Mouse (Mus musculus) gastrocnemius, postnatal 25 days (tissue): ENCODE measurements around the gene Gm3298. TPM values are rescaled to one million over a fixed set of nuclear protein-coding genes. Genes with fewer than 3 reads are reported as not detected.
"Not testable (repeated sequence)": the region's sequence is repeated elsewhere in the genome, so short reads cannot be mapped to it uniquely, and the experiment has no call there.

ENCODE experiments used
- DNase-seq: peaks from one replicate; pipeline ENCODE4 v3.0.0; 2022
- long read RNA-seq, 2 experiments: library from polyadenylated mRNA; stranded (forward); transcript quantifications; one replicate each; pipeline ENCODE4 v2.0.0; 2021
- total RNA-seq, 2 experiments: library from RNA; stranded (reverse); gene quantifications; 1 replicate in 1 of 2; 2 replicates in 1 of 2; pipeline ENCODE4 v1.2.3; 2021

The Gm3298 gene
- not detected for total RNA-seq
- long read RNA-seq, experiment 1, result 0 reads
- long read RNA-seq, experiment 2, result 0 reads

DNA sequence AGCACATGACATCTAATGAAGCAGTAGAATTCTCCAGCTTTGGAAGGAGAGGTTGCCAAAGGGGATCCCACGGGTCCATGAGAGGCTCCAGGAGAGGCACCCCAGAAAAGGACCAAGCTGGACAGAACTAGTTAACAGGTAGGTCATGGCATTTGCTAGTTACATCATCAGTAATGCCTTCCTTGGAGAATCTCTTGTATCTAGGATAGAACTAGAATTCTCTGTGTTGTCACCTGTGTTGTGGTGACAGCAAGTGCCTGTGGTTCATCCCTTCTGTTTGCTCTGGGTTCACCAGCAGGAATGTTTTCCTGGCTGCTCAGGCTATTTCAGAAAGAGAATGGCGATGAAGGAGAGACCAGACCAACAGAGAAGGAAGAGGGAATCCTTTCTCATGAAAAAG is at the start of gene Gm3298:
Gm3298 (plus strand) TSS at position 301 of the 400 bp plus-strand sequence.
- DNase-seq, result not testable (repeated sequence)

DNA sequence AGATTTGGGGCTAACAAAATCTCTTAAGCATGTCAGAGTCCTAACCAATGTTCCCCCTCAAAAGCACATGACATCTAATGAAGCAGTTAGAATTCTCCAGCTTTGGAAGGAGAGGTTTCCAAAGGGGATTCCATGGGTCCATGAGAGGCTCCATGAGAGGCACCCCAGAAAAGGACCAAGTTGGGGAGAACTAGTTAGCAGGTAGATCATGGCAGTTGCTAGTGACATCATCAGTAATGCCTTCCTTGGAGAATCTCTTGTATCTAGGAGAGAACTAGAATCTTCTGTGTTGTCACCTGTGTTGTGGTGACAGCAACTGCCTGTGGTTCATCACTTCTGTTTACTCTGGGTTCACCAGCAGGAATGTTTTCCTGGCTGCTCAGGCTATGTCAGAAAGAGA is 32.1 kb upstream of the Gm3298 start, which contains the start of gene Gm8297:
Gm8297 (plus strand) TSS at position 301 of the 400 bp plus-strand sequence.
- not testable (repeated sequence) for DNase-seq

DNA sequence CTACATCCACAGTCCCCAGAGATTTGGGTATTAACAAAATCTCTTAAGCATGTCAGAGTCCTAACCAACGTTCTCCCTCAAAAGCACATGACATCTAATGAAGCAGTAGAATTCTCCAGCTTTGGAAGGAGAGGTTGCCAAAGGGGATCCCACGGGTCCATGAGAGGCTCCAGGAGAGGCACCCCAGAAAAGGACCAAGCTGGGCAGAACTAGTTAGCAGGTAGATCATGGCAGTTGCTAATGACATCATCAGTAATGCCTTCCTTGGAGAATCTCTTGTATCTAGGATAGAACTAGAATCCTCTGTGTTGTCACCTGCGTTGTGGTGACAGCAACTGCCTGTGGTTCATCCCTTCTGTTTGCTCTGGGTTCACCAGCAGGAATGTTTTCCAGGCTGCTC is 34.6 kb downstream of the Gm3298 start, which contains the start of gene 4930555G01Rik:
4930555G01Rik (plus strand) TSS at position 301 of the 400 bp plus-strand sequence.
- not testable (repeated sequence) for DNase-seq

Other genes starting within 250 kb of the Gm3298 start
- not detected for gene Gm9602, start 239.6 kb upstream of the Gm3298 start, total RNA-seq
- gene Gm3269, start 177.8 kb upstream of the Gm3298 start, total RNA-seq, result not detected
- 1 to 10 TPM in 1 of 2 experiments, not detected in 1; 1.6 TPM for gene Gm3264, start 160.3 kb upstream of the Gm3298 start, total RNA-seq
- not detected for gene Gm3278, start 123.5 kb upstream of the Gm3298 start, total RNA-seq
- not detected for gene Gm8297, start 32.0 kb upstream of the Gm3298 start, total RNA-seq
- not detected for gene 4930555G01Rik, start 34.7 kb downstream of the Gm3298 start, total RNA-seq
- gene Gm8281, start 55.1 kb downstream of the Gm3298 start, total RNA-seq, result under 1 TPM in 1 of 2 experiments, not detected in 1; 0.20 TPM
- not detected for gene Gm8279, start 115.6 kb downstream of the Gm3298 start, total RNA-seq
- gene Gm3317, start 148.6 kb downstream of the Gm3298 start, total RNA-seq, result not detected
- not detected for gene Gm8271, start 169.9 kb downstream of the Gm3298 start, total RNA-seq
- not detected for gene Gm3526, start 244.7 kb downstream of the Gm3298 start, total RNA-seq